Mouse (Mus musculus): ENCODE data around the gene Mutyh.

Gene Mutyh

DNA sequence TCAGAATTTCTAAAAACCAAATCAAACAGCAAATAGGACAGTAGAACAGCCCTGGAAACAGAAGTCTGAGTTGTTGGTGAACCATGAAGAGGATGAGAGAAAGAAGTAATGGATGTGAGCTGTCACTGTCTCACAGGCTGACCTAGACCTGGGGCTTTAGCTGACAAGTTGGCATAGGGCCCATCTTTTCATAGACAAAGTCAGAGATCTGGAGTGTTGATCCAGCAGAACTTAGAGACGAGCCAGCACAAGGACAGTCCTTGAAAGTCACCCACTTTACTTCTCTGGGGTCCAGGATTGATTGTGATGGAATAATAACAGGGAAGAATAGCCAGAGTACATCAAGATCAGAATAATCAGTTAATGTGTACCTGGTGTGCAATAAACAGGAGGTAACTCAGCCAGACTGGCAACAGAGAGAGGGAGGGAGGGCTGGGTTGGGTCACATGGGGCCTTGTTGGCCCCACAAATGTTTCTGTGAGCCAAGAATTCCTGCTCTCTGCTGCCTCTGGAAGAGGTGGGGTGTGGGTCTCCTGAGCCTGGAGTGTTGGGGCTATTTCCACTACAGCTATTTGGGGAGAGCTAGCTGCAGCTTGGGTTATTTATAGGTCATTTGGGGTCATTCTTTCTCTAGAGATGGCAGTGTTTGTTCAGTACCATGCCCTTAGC lies 10.9 kb upstream of the Mutyh start:
- ChIA-PET POLR2A (interaction anchor here in 2 of 4 experiments (0.7 to 1.4 kb wide), 4 partner anchors 11 to 245 kb away, joined by 3 to 6 read pairs (median 4); partner anchors contain the start of genes Mutyh (in 2 of the 2) and Toe1 (in 2 of the 2)), CTCF (interaction anchor here in 2 of 4 experiments (0.7 to 0.9 kb wide), 2 partner anchors 10 to 216 kb away, joined by 3 read pairs; no protein-coding TSS in a partner anchor)

GRCm38 (mm10) chr4:116799901-116800300 lies 7.6 kb upstream of the Mutyh start:
- CTCF ChIA-PET, result interaction anchor here in 3 of 4 experiments (0.7 to 2.0 kb wide), 11 partner anchors 13 to 808 kb away, joined by 3 to 8 read pairs (median 4); no protein-coding TSS in a partner anchor
- POLR2A ChIA-PET, result interaction anchor here (0.7 to 7.1 kb wide), 10 partner anchors 10 to 114 kb away, joined by 3 to 26 read pairs (median 4); partner anchors contain the start of genes Tesk2 (in 2 of the 4) and Prdx1 (in 1 of the 4)

GRCm38 (mm10) chr4:116811012-116811411 lies 3.5 kb downstream of the Mutyh start:
- POLR2A ChIA-PET, result interaction anchor here (0.5 to 1.5 kb wide), 14 partner anchors 9 to 391 kb away, joined by 3 to 10 read pairs (median 3); partner anchors contain the start of genes Hpdl (in 1 of the 4), Tesk2 (in 1 of the 4) and Zswim5 (in 1 of the 4)
- CTCF ChIA-PET, result interaction anchor here in 3 of 4 experiments (0.6 to 1.6 kb wide), 3 partner anchors 10 to 176 kb away, joined by 3 to 4 read pairs (median 3); partner anchors contain the start of gene Tesk2 (in 1 of the 3)

- CTCF ChIA-PET, result interaction anchor here in 1 of 4 experiments (0.6 kb wide), 1 partner anchor 255 kb away, joined by 3 read pairs; no protein-coding TSS in a partner anchor
Observed at GRCm38 (mm10) chr4:116815276-116815675, 7.8 kb downstream of the Mutyh start.

DNA sequence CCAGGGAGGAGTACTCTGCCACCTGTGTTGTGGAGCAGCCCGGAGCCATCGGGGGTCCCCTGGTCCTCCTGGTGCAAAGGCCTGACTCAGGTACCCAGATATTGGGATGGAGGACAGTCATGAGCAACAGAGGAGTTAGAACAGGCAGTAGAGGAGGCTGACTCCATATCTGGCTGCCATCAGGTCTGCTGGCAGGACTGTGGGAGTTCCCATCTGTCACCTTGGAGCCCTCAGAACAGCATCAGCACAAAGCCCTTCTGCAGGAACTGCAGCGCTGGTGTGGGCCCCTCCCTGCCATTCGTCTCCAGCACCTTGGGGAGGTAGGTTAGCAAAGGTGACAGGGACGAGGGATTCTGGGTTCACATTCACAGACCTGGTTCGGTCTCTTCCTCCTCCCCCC lies 10.0 kb downstream of the Mutyh start:
- POLR2A ChIA-PET, result interaction anchor here in 1 of 4 experiments (1.9 kb wide), 1 partner anchor 10 kb away, joined by 9 read pairs; the partner anchor contains the start of genes Mutyh and Toe1
- CTCF ChIA-PET, result no interaction called here

More at GRCm38 (mm10) chr4:116815276-116815675, 7.8 kb downstream of the Mutyh start:
- POLR2A ChIA-PET, result interaction anchor here in 1 of 4 experiments (1.7 kb wide), 1 partner anchor 90 kb away, joined by 3 read pairs; no protein-coding TSS in a partner anchor

- ChIA-PET CTCF (interaction anchor here (0.6 to 1.3 kb wide), 8 partner anchors 9 to 182 kb away, joined by 3 to 6 read pairs (median 3); no protein-coding TSS in a partner anchor), POLR2A (interaction anchor here (0.6 to 3.2 kb wide), 33 partner anchors 9 to 607 kb away, joined by 3 to 26 read pairs (median 4); partner anchors contain the start of genes Mutyh (in 3 of the 4), Toe1 (in 3 of the 4), Ccdc163 (in 1 of the 4) and Gpbp1l1 (in 1 of the 4))
Observed at GRCm38 (mm10) chr4:116819968-116820901, 12.7 kb downstream of the Mutyh start.

DNA sequence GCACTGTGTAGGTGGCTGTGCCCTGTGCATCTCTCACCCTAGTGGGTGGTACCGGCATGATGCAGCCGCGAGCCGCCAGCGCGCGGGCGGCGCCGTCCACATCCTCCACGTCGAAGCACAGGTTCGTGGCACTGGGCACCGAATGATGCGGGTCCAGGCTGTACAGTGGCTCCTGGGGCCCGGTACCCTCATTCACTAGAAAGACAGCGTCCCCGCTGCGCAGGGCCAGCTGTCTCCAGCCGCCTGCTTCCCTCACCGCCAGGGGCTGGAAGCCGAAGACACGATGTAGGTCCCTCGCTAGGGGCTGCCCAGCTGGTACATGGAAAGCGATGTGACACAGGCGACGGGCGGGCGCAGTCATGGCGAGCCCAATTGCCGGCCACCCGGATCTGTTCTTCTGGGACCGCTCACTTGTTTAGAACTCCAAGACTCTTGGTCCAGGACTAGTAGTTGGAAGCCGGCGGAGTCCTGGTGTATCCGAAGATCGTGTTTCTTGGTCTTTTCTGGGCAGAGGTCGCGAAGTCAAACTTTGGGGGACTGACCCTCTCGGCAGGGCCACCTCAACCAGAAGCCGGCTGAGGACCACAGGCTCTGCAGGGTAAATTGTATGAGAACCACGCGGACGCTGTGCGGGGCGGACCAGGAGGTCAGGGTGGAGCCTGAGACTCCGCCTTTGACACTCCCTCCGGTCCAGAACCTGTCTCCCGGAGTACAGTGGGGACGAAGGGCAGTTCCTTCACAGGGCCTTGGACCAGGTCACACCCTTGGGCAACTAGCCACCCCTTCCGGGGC lies 13.6 kb downstream of the Mutyh start:
- ChIA-PET CTCF (interaction anchor here (0.5 to 1.3 kb wide), 7 partner anchors 10 to 181 kb away, joined by 3 to 11 read pairs (median 3); no protein-coding TSS in a partner anchor), POLR2A (interaction anchor here in 3 of 4 experiments (0.6 to 3.2 kb wide), 24 partner anchors 10 to 934 kb away, joined by 3 to 26 read pairs (median 4); partner anchors contain the start of genes Mutyh (in 2 of the 3), Toe1 (in 2 of the 3), Ccdc163 (in 1 of the 3) and Gpbp1l1 (in 1 of the 3))

GRCm38 (mm10) chr4:116821694-116822016 lies 14.1 kb downstream of the Mutyh start, which contains the start of gene Hpdl:
Hpdl (minus strand) TSS chr4:116821707.
- POLR2A ChIA-PET, result interaction anchor here in 2 of 4 experiments (1.0 to 2.3 kb wide), 5 partner anchors 11 to 165 kb away, joined by 3 to 10 read pairs (median 3); no protein-coding TSS in a partner anchor
- CTCF ChIA-PET, result interaction anchor here in 1 of 4 experiments (1.1 kb wide), 1 partner anchor 165 kb away, joined by 3 read pairs; no protein-coding TSS in a partner anchor

DNA sequence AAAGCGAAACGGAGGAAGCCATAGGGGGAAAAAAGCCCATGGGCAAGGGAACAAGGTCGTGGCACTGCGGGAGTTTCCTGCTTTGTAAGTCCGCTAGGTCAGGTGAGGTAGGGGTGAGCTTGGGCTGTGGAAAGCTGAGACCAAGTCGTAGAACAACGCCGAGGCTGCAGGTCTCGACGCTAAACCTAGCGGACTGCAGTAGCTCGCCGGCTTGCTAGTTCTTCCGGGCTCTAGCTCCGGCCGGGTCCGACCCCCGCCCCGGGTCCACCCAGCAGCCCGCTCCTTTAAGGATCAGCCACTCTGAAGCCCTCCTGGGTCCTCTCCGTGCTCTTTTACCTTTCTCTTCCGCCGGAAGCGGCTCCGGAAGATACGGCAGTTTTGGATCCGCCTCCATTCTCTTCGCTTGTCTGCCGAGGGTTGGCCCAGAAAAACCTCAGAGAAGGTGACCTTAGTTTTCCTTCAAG lies 17.1 kb downstream of the Mutyh start:
- ChIA-PET CTCF (interaction anchor here in 3 of 4 experiments (0.7 to 1.6 kb wide), 9 partner anchors 31 to 926 kb away, joined by 3 to 6 read pairs (median 3); partner anchors contain the start of genes Hectd3 (in 1 of the 3), Tesk2 (in 1 of the 3) and Zswim5 (in 1 of the 3)), POLR2A (interaction anchor here in 3 of 4 experiments (0.6 to 3.7 kb wide), 24 partner anchors 15 to 623 kb away, joined by 3 to 19 read pairs (median 3); partner anchors contain the start of genes Tesk2 (in 2 of the 3), Ccdc163 (in 1 of the 3), Eif2b3 (in 1 of the 3) and Mutyh (in 1 of the 3))

DNA sequence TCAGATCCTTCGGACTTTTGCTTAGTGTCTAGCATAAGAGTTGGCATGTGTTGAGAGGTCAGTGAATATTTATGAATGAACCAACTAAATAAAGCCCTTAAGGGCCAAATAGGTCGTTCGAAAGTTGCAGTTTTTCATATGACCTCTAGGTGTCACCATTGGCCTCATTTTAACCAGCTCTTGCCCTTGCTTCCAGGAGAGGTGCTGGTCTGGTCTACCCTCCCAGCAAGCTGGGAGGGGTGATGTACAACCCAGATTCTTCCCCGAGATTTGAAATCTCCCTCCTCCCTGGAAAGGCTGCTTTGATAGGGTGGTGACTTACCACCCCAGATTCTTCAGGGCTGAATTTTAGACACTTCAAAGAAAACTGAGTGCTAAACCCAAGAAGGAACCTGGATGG lies 20.3 kb downstream of the Mutyh start:
- ChIA-PET POLR2A (interaction anchor here in 3 of 4 experiments (0.6 to 1.8 kb wide), 18 partner anchors 12 to 392 kb away, joined by 3 to 8 read pairs (median 4); partner anchors contain the start of genes Prdx1 (in 1 of the 3) and Zswim5 (in 1 of the 3)), CTCF (interaction anchor here (0.6 to 2.5 kb wide), 38 partner anchors 11 to 724 kb away, joined by 3 to 34 read pairs (median 5); partner anchors contain the start of genes Hectd3 (in 2 of the 4), Mutyh (in 1 of the 4) and Toe1 (in 1 of the 4))

DNA sequence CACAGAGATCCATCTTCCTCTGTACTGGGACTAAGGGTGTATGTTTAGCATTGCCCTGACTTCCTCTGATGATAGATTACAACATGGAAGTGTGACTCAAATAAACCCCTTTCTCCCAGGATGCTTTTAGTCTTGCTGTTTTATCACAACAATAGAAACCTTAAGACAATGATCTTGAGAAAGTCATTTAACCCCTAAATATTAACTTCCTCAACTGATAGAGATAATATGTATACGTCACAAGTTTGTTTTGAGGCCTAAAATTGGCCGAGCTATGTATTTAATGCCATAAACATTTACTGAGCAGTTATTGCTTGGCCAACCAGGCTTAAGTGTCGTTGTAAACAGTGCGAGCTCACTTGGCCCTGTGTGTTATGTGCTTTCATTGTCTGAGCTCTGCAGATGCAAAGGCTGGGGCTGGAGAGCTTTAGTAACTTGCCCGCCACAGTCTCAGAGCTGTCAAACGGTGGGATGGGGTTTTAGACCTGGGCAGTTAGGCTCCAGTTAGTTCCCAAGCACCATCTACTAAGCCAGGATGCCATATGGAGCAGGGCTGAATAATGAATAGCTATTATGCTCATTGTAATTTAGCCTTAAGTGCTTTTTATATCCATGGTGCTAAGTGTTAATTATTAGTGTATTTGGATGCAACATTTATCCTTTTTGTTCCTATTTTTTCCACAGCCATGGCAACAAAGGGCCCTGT lies 22.0 kb downstream of the Mutyh start:
- ChIA-PET CTCF (interaction anchor here in 2 of 4 experiments (0.7 to 1.7 kb wide), 5 partner anchors 37 to 317 kb away, joined by 3 to 11 read pairs (median 3); no protein-coding TSS in a partner anchor), POLR2A (interaction anchor here in 3 of 4 experiments (0.6 to 1.7 kb wide), 12 partner anchors 10 to 360 kb away, joined by 3 to 10 read pairs (median 4); partner anchors contain the start of gene Tesk2 (in 1 of the 3))

DNA sequence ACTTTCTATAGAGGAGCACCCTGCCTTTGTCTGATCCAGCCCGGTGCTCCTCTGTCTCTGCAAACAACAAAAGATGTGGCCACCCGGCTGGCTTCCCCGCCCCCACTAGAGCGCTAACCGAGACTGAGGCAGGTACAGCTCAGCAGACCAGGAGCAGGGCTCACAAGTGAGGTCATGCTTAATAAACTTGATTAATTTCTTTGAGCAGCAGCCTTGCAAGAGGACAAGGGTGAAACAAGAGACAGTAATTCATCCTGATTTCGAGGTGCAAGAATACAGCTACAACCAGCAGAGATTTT lies 22.5 kb downstream of the Mutyh start:
- CTCF ChIA-PET, result interaction anchor here in 2 of 4 experiments (0.9 to 1.7 kb wide), 4 partner anchors 36 to 317 kb away, joined by 3 to 11 read pairs (median 4); no protein-coding TSS in a partner anchor
- POLR2A ChIA-PET, result interaction anchor here in 3 of 4 experiments (0.7 to 1.7 kb wide), 10 partner anchors 9 to 360 kb away, joined by 3 to 9 read pairs (median 4); partner anchors contain the start of gene Tesk2 (in 1 of the 3)

GRCm38 (mm10) chr4:116838999-116839398 lies 31.5 kb downstream of the Mutyh start:
- CTCF ChIA-PET, result interaction anchor here in 2 of 4 experiments (0.6 to 1.5 kb wide), 2 partner anchors 11 to 13 kb away, joined by 5 to 7 read pairs; no protein-coding TSS in a partner anchor
- POLR2A ChIA-PET, result interaction anchor here in 3 of 4 experiments (0.8 to 1.8 kb wide), 11 partner anchors 9 to 155 kb away, joined by 3 to 5 read pairs (median 3); partner anchors contain the start of genes Ccdc163 (in 1 of the 3), Mmachc (in 1 of the 3), Mutyh (in 1 of the 3) and Prdx1 (in 1 of the 3)

GRCm38 (mm10) chr4:116840096-116840495 lies 32.6 kb downstream of the Mutyh start:
- ChIA-PET CTCF (interaction anchor here in 1 of 4 experiments (1.5 kb wide), 1 partner anchor 163 kb away, joined by 4 read pairs; no protein-coding TSS in a partner anchor), POLR2A (interaction anchor here in 3 of 4 experiments (0.7 to 1.8 kb wide), 5 partner anchors 11 to 146 kb away, joined by 3 to 10 read pairs (median 3); partner anchors contain the start of genes Ccdc163 (in 1 of the 3) and Mmachc (in 1 of the 3))

GRCm38 (mm10) chr4:116840841-116841240 lies 33.3 kb downstream of the Mutyh start:
- POLR2A ChIA-PET, result interaction anchor here (0.6 to 1.1 kb wide), 13 partner anchors 11 to 676 kb away, joined by 3 to 10 read pairs (median 3); no protein-coding TSS in a partner anchor

More at GRCm38 (mm10) chr4:116840841-116841240, 33.3 kb downstream of the Mutyh start:
- CTCF ChIA-PET, result interaction anchor here in 3 of 4 experiments (0.6 to 1.5 kb wide), 3 partner anchors 111 to 552 kb away, joined by 3 to 4 read pairs (median 4); no protein-coding TSS in a partner anchor

Measured in embryonic stem cell, embryonic (primary cell).